Mouse (Mus musculus) MEL (cell line): ENCODE results near the gene Rab12. TPM values are rescaled to one million over a fixed set of nuclear protein-coding genes. Genes with fewer than 3 reads are reported as not detected.
"Not testable (repeated sequence)": the region's sequence is repeated elsewhere in the genome, so short reads cannot be mapped to it uniquely, and the experiment has no call there.

Experiments used
- DNase-seq: peaks from one replicate; pipeline ENCODE4 v3.0.0; 2011; ENCODE audit warnings: low read depth, low spot score
- H3K27ac ChIP-seq: 2 replicates; pipeline ENCODE4 v1.5.1; 2012; ENCODE audit warnings: low read depth, mild to moderate bottlenecking, control low read depth, low read length, moderate library complexity; ENCODE audit not compliant: control insufficient read depth
- H3K27me3 ChIP-seq, 2 experiments: fragments of 150-350 bp in 1 of 2; sonication (generic) in 1 of 2; 2 replicates each; pipeline ENCODE4 v1.6.1; 2012; ENCODE audit warnings: low read length in 2 of 2, mild to moderate bottlenecking in 2 of 2, improper control_type of control experiment in 1 of 2, moderate library complexity in 1 of 2; ENCODE audit not compliant: insufficient read depth in 2 of 2, control insufficient read depth in 1 of 2
- H3K36me3 ChIP-seq, 2 experiments: 2 replicates each; pipeline ENCODE4 v1.6.1; 2012 to 2014; ENCODE audit warnings: low read length in 2 of 2, improper control_type of control experiment in 1 of 2, inconsistent platforms in 1 of 2, mild to moderate bottlenecking in 1 of 2; ENCODE audit not compliant: insufficient read depth in 2 of 2, control insufficient read depth in 1 of 2
- H3K4me1 ChIP-seq, 2 experiments: fragments of 150-350 bp in 1 of 2; sonication (generic) in 1 of 2; 2 replicates each; pipeline ENCODE4 v1.6.1; 2012; ENCODE audit warnings: low read length in 2 of 2, improper control_type of control experiment in 1 of 2, mild to moderate bottlenecking in 1 of 2; ENCODE audit not compliant: insufficient read depth in 2 of 2, control insufficient read depth in 1 of 2
- H3K4me3 ChIP-seq, 2 experiments: fragments of 150-350 bp in 1 of 2; sonication (generic) in 1 of 2; 2 replicates each; pipeline ENCODE4 v1.5.1; 2012; ENCODE audit warnings: low read depth in 2 of 2, low read length in 2 of 2, mild to moderate bottlenecking in 2 of 2, moderate library complexity in 2 of 2, control low read depth in 1 of 2, improper control_type of control experiment in 1 of 2; ENCODE audit not compliant: control insufficient read depth in 1 of 2, insufficient read depth in 1 of 2
- H3K79me2 ChIP-seq: 2 replicates; pipeline ENCODE4 v1.6.1; 2012; ENCODE audit warnings: mild to moderate bottlenecking, low read length, moderate library complexity; ENCODE audit not compliant: control insufficient read depth, poor library complexity, insufficient read depth
- H3K9ac ChIP-seq: 2 replicates; pipeline ENCODE4 v1.6.1; 2012; ENCODE audit warnings: low read depth, mild to moderate bottlenecking, control low read depth, low read length, moderate library complexity; ENCODE audit not compliant: control insufficient read depth, poor library complexity, severe bottlenecking
- H3K9me3 ChIP-seq: fragments of 150-350 bp; sonication (generic); replicated peaks from 2 replicates; pipeline ENCODE4 v1.6.1; 2012; ENCODE audit warnings: mild to moderate bottlenecking, low read length, improper control_type of control experiment, moderate library complexity; ENCODE audit not compliant: insufficient read depth
- CTCF ChIP-seq, 3 experiments: IDR thresholded peaks in 2 of 3; conservative IDR thresholded peaks in 1 of 3; 2 replicates each; pipeline ENCODE4 v1.5.1; 2011 to 2012; ENCODE audit warnings: low read length in 3 of 3, low read depth in 2 of 3, mild to moderate bottlenecking in 2 of 3, improper control_type of control experiment in 1 of 3, inconsistent platforms in 1 of 3, mixed read lengths in 1 of 3, moderate library complexity in 1 of 3; ENCODE audit not compliant: control insufficient read depth in 1 of 3, insufficient read depth in 1 of 3, poor library complexity in 1 of 3, severe bottlenecking in 1 of 3
- E2F4 ChIP-seq: IDR thresholded peaks from 2 replicates; pipeline ENCODE4 v1.6.1; 2011; ENCODE audit warnings: low read depth, low read length, improper control_type of control experiment, borderline replicate concordance
- EP300 ChIP-seq, 2 experiments: IDR thresholded peaks; 2 replicates each; pipeline ENCODE4 v1.6.1; 2011; ENCODE audit warnings: improper control_type of control experiment in 2 of 2, low read length in 2 of 2, low read depth in 1 of 2, mild to moderate bottlenecking in 1 of 2
- GABPA ChIP-seq: IDR thresholded peaks from 2 replicates; pipeline ENCODE4 v1.6.1; 2012; ENCODE audit warnings: low read depth, mild to moderate bottlenecking, inconsistent platforms, low read length, improper control_type of control experiment, moderate library complexity
- HCFC1 ChIP-seq: IDR thresholded peaks from 2 replicates; pipeline ENCODE4 v1.6.1; 2012; ENCODE audit warnings: low read depth, mild to moderate bottlenecking, inconsistent platforms, low read length, improper control_type of control experiment, moderate library complexity
- JUND ChIP-seq: IDR thresholded peaks from 2 replicates; pipeline ENCODE4 v1.6.1; 2011; ENCODE audit warnings: low read depth, mild to moderate bottlenecking, improper control_type of control experiment, low read length
- MAZ ChIP-seq: IDR thresholded peaks from 2 replicates; pipeline ENCODE4 v1.6.1; 2012; ENCODE audit warnings: low read depth, mild to moderate bottlenecking, inconsistent platforms, low read length, improper control_type of control experiment
- RAD21 ChIP-seq: IDR thresholded peaks from 2 replicates; pipeline ENCODE4 v1.6.1; 2011; ENCODE audit warnings: mild to moderate bottlenecking, low read depth, low read length, improper control_type of control experiment
- TBP ChIP-seq: IDR thresholded peaks from 2 replicates; pipeline ENCODE4 v1.8.0; 2011; ENCODE audit warnings: low read depth, low read length, improper control_type of control experiment
- ZC3H11A ChIP-seq: IDR thresholded peaks from 2 replicates; pipeline ENCODE4 v1.6.1; 2012; ENCODE audit warnings: low read depth, mild to moderate bottlenecking, inconsistent platforms, low read length, improper control_type of control experiment
- polyA plus RNA-seq, 2 experiments: library from polyadenylated mRNA; stranded (reverse) in 1 of 2; unstranded in 1 of 2; fragments of >175 nt in 1 of 2; fragments of >200 nt in 1 of 2; gene quantifications; 2 replicates each; pipeline versions ENCODE4 v1.2.1 to v1.2.4; 2012; ENCODE audit warnings: low replicate concordance in 2 of 2, low read depth in 1 of 2; ENCODE audit not compliant: insufficient read length in 2 of 2, insufficient read depth in 1 of 2, missing spikeins in 1 of 2
- total RNA-seq: library from RNA; depleted of rRNA; stranded (reverse); fragments of 300-350 nt; gene quantifications from 2 replicates; pipeline ENCODE4 v1.2.3, GENCODE M21; 2012

The Rab12 gene
- total and polyA plus RNA-seq, 3 experiments = 10.7 to 19.0 TPM; not detected in 1

- DNase-seq = no peak
- H3K4me1 ChIP-seq = peaks cover 0 to 4% of the 10 kb centered on the region in 2 experiments; a peak in 1 of 4 replicates
- peaks cover 11% of the 10 kb centered on the region for H3K79me2 ChIP-seq
- no peak overlapping the region for H3K9ac ChIP-seq
- no peaks in the 10 kb centered on the region for H3K27me3 ChIP-seq
- H3K9me3 ChIP-seq = no peaks in the 10 kb centered on the region
- no peak overlapping the region for H3K4me3 ChIP-seq
- H3K27ac ChIP-seq = no peak overlapping the region
- TF ChIP-seq CTCF (IDR thresholded peaks at IDR 0.05 in 2 of 3, conservative IDR thresholded peaks at IDR 0.05 in 1 of 3; ENCODE audit: control insufficient read depth in 1 of 3, insufficient read depth in 1 of 3, low read depth in 2 of 3, low read length in 3 of 3, poor library complexity in 1 of 3, severe bottlenecking in 1 of 3) (no peak), RAD21 (no peak), MAZ (no peak), TBP (no peak), GABPA (no peak), HCFC1 (no peak), JUND (no peak), E2F4 (no peak)
- peaks cover 0 to under 1% of the 10 kb centered on the region in 2 experiments; a peak in 2 of 4 replicates for H3K36me3 ChIP-seq
Observed at GRCm38 (mm10) chr17:66523396-66523795, 3.9 kb upstream of the Rab12 start.

GRCm38 (mm10) chr17:66522631-66523030 is 3.1 kb upstream of the Rab12 start:
- peaks cover 16% of the 10 kb centered on the region for H3K79me2 ChIP-seq
- DNase-seq = peak; percentile 29
- not testable (repeated sequence) for H3K27me3 ChIP-seq, H3K4me1 ChIP-seq, H3K9ac ChIP-seq, H3K36me3 ChIP-seq, H3K9me3 ChIP-seq, H3K4me3 ChIP-seq, H3K27ac ChIP-seq
- 0 out of 4 replicates have a peak, but pooled peaks of 1 of the 2 experiments have one; percentile 15 for TF ChIP-seq EP300 (IDR thresholded peaks at IDR 0.05; ENCODE audit: low read depth in 1 of 2, low read length in 2 of 2)

- no peaks in the 10 kb centered on the region for H3K9me3 ChIP-seq
- peak overlapping the region; percentile 99 to 100 for H3K4me3 ChIP-seq
- peaks cover 2 to 11% of the 10 kb centered on the region in 2 experiments; a peak in 3 of 4 replicates for H3K4me1 ChIP-seq
- peak overlapping the region; percentile 10; the same call in 1 of the 2 replicates for H3K27ac ChIP-seq
- TF ChIP-seq ZC3H11A (no peak), EP300 (IDR thresholded peaks at IDR 0.05; ENCODE audit: low read depth in 1 of 2, low read length in 2 of 2) (no peak)
- peak; percentile 60 for DNase-seq
- no peaks in the 10 kb centered on the region for H3K27me3 ChIP-seq
- H3K36me3 ChIP-seq = peaks cover 0 to 10% of the 10 kb centered on the region in 2 experiments; a peak in 2 of 4 replicates
- H3K79me2 ChIP-seq = peaks cover 27% of the 10 kb centered on the region
- peak overlapping the region; percentile 96 for H3K9ac ChIP-seq
Observed at GRCm38 (mm10) chr17:66518877-66519553, 514 bp downstream of the Rab12 start.
